Mouse (Mus musculus): ENCODE measurements at regions not wholly inside any gene's neighbourhood (a gene's known extent, or its start where the extent isn't known, plus 50 kb on each side); places are given as distances from the start of the nearest gene placed in this dataset.

DNA sequence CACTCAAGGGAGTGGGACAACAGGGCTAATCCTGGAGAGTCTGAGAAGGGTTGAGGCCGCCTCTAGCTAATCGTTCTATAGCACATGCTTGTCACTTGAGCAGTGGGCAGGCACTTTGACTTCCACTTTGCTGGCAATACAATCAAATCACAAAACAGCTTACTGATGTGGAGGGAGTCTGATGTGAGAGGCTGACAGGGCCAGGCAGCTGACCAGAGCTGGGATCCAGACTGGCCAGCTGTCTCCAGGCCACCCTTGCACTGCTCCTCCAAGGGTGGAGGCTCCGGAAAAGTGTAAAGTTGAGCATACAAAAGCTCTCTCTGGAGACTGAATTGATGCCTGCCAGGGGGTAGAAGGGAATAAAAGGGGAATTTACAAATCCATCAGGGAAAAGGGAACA is 280.5 kb downstream of the Lmx1a start:
- TF ChIP-seq CTCF (IDR thresholded peaks at IDR 0.05 in 2 of 3, conservative IDR thresholded peaks at IDR 0.05 in 1 of 3; ENCODE audit: control insufficient read depth in 1 of 3, insufficient read depth in 1 of 3, low read depth in 2 of 3, low read length in 3 of 3, poor library complexity in 1 of 3, severe bottlenecking in 1 of 3) = no peak
- no peak for TF ChIP-seq CHD2 (IDR thresholded peaks at IDR 0.05; ENCODE audit: low read length)
- TF ChIP-seq POLR2A (IDR thresholded peaks at IDR 0.05; ENCODE audit: control insufficient read depth in 1 of 2, insufficient read depth in 1 of 2, low read depth in 1 of 2, low read length in 2 of 2, poor library complexity in 1 of 2) = no peak
- TF ChIP-seq EP300 (IDR thresholded peaks at IDR 0.05; ENCODE audit: low read depth in 1 of 2, low read length in 2 of 2) = no peak
- no peak for TF ChIP-seq ZC3H11A (IDR thresholded peaks at IDR 0.05; ENCODE audit: low read depth, low read length)
- no peak for TF ChIP-seq MAX (IDR thresholded peaks at IDR 0.05; ENCODE audit: low read length)
- TF ChIP-seq GABPA (IDR thresholded peaks at IDR 0.05; ENCODE audit: low read depth, low read length) = no peak
- no peak for TF ChIP-seq MXI1 (IDR thresholded peaks at IDR 0.05; ENCODE audit: low read depth, low read length)
- TF ChIP-seq E2F4 (IDR thresholded peaks at IDR 0.05; ENCODE audit: borderline replicate concordance, low read depth, low read length) = no peak
- no peak for TF ChIP-seq BHLHE40 (IDR thresholded peaks at IDR 0.05; ENCODE audit: borderline replicate concordance, low read depth, low read length)
